Mouse (Mus musculus): Measurements from ENCODE around the gene Zmynd11. TPM values are rescaled to one million over a fixed set of nuclear protein-coding genes. Genes with fewer than 3 reads are reported as not detected.

The Zmynd11 gene
- total RNA-seq, 2 experiments from 2014 or later, result 227 to 249 TPM

DNA sequence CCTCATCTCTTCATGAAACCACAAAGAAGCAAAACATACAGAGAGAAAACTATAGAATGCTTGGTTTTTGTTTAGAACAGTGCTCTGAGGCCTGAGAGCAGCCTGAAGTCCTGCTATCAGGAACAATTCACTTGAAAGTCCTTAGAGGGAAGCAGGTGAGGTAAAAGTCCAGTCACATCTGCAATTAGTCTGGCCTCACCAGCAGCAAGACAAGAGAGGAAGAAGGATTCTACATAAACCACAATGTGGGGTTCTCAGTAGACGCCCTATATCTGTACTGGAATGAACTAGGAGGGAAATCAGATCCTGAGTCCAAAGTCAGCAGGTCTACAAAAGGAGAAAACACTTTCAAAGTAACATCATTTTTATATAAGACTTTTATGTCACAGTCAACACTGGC is 49.9 kb downstream of the Zmynd11 start:
- DNase-seq (ENCODE audit: low spot score in 2 of 2), result no peak

DNA sequence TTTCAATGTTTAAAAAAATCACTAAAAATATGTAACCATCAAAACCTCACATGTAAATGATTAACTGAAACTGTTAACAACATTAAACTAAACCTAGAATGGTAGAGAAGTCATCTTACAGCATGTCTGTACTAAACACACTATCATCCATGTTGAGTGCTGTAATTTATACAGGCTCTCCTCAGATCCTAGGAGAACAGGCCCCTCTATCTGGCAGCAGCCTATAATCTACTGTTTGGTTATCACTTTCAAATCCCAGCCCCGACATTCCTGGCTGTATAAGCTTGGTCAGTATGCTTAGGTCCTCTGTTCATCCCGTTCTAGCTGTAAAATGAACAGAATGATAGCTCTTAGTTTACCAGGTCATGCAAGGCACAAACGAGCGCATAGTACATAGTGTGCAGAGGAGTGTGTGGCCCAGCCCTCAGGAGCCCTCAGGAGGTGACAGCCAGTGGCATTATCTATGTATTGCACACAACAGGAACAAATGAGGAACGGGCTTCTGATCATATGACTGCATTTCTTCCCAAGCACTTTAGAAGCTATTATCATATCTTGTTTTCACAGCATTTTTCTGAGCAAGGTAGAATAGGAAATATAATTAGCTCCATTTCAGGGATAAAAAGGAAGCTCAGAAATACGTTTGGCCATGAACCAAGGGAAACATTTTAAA is 51.5 kb downstream of the Zmynd11 start:
- DNase-seq (ENCODE audit: low spot score in 2 of 2), result no peak

DNA sequence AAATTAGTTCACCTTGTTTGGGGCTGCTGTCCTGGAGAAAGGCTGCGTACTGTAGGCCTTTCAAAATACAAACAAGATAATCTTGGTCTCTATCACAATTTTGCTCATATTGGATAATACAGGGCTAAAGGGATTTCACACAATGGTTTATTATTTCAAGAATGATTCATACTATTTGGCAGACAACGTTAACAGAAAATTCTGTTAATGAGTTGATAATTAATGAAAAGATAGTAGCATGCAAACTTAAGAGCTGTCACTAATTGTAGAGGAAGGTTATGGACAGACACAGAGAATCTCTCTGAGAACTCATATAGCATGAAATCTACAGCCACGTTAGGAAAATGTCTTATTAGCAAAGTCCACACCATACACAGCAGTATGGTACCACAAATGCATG is 52.2 kb downstream of the Zmynd11 start:
- no peak for DNase-seq (ENCODE audit: low spot score in 2 of 2)

DNA sequence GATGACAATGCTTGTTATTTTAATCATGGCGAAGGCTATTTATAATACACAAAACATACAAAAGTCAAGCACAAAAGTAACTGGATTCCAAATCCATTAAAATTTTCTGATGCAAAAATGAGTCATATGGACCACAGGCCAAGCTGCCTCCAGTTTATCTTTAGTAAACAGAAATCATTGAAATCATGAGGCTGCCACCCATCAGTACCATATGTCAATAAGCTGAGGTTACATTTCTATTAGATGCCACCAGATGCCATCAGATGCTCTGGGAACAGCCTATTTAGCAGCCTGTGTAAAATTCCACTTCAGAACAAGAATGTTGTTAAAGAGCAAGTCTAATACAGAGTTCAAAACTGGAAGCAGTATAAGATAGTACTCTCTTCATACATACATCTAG is 52.7 kb downstream of the Zmynd11 start:
- DNase-seq (ENCODE audit: low spot score in 2 of 2), result no peak

DNA sequence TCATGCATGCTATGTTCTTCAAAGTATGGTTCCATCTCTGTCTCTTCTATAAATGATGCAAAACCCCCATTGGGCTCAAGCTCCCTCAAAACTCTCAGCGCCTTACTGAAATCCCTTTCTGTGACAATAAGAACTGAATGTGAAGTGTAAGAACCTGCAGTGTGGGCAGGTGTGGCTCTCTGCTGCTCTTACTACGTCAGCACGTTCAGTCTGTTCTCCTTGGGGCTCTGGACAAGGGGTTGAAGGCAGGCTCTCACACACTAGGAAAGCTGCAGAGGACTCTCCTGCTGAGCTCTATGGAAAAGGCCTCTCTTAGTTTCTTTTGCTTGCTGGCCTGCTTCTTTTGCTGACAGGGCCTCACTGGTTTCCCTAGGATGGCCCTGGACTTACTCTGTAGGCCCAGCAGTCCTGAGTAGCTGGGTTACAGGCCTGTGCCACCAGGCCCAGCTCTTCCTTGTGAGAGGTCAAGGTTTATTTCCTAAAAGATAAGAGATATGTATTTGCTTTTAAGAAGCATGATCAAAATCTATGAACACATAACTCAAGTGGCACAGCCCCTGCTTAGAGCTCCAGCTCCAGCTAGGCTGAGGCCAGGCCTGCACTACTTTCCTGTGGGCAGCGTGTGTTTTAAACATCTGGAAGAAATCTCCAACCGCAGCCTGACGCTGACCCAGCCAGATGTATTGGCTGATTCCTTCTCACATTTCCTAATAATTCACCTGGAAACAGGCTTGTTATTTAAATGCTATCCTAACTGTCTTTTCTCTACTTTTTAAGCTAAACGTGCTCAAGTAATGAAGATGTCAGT is 56.5 kb downstream of the Zmynd11 start:
- DNase-seq (ENCODE audit: low spot score in 2 of 2), result no peak

DNA sequence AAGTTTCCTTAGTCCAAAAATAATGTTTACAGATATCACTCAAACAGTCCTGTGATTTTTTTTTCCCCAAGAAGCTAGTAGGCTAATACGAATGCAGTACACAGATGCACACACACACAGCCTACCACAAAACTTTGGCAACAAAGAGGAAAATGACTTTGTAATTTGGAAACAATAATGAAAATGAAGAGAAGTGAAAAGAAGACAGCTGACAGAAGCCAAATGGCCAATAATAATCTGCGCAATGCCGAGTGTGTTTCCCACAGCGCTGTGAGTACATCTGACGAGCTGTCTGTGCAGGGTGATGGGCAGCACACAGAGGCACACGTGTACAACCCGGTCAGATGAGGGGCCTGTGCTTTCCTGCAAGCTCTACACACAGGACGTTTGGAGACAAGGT is 58.4 kb downstream of the Zmynd11 start:
- DNase-seq (ENCODE audit: low spot score in 2 of 2), result no peak

DNA sequence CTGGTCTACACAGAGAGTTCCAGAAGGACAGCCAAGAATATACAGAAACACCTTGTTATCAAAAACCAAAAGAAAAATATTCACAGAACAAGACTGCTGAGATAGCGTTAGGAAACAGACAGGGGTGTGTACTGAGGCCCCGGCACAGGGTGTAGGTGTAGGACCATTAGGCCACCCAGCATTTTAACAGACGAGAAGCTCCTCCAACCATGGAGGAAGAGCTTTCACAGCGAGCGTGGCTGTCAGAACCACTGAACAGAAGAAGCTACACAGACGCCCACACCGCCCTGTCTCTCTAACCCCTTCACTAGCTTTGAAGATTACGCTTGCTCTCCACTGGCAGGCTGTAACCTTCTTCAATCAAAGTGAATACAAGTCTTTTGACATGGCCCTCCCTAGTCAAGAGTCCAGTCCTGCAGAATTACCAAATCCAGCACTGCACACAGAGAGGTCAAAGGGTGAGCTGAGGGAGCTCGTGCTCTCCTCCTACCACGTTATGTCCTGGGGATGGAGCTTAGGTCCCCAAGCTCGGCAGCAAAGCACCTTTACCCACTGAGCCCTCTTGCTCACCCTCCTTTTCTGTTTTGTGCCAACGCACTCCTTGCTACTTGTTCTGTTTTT is 62.4 kb downstream of the Zmynd11 start:
- no peak for DNase-seq (ENCODE audit: low spot score in 2 of 2)

DNA sequence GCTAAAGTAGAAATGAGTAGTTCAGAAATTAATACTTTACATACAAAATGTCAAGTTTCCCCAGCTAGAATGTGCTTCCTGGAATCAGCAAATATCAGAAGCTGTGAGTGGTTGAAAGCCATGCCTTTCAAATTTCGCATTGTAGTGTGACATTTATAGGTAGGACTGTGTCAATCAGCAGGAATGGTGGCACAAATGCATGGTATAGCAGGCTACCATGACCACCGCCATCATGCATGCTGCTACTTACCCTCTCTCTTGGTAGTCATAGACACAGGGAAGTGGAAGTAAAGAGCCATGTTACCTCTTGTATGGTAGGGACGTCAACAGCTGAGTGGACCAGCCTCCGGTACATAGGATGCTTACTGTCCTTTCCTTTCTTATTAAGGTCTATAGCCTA is 67.8 kb downstream of the Zmynd11 start:
- DNase-seq (ENCODE audit: low spot score in 2 of 2), result no peak

DNA sequence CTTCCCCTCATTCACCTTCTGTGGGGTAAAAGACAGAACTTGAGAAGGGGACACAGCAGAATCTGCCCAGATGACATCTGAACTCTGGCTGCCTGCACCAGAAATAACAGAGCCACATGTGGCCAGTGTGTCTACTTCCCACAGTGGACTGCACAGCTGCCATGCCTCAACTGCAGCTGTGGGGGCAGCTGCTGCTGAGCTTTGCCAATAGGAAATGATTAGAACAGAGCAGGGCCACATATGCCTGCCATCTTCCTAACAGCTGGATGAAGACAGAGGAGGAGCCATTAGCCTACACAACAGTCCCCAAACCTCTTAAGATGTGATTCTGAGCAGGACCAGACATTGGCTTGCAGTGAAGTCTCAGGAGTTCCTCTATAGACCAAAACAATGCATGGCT is 69.3 kb downstream of the Zmynd11 start:
- DNase-seq (ENCODE audit: low spot score in 2 of 2), result no peak

DNA sequence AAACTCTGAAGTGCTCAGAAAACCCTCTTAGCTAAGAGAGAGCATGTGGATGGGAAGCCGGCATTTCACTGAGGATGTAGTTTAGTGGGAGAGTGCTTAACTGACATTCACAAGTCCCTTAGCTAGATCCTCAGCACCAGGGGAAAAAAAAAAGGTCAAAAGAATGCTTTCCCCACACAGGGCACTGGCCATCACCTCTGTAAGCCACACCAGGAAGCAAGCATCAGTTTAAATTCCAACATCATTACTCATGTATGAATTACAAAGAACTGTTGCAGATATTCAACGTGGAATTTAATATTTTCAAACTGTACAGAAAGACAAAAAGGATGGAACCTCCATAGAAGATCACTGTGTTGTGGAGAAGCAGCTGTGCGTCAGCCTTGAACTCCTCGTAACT is 69.7 kb downstream of the Zmynd11 start:
- DNase-seq (ENCODE audit: low spot score in 2 of 2), result no peak

DNA sequence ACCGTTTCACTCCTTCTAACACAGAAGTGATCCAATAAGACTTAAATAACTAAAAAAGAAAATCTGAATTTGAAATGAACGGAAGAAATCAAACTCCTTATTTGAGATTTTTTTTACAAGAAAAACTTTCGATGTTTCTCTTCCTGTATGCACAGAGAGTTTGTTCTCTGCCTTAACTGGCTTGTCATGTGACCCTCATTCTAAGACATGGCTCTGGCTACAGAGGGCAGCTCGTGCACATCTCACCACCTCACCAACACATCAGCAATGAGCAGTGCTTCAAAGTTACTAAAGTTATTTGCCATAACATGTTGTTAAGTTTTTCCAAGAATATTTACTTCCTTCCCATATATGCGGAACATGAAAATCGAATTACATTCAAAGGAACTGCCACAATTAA is 70.5 kb downstream of the Zmynd11 start:
- no peak for DNase-seq (ENCODE audit: low spot score in 2 of 2)

DNA sequence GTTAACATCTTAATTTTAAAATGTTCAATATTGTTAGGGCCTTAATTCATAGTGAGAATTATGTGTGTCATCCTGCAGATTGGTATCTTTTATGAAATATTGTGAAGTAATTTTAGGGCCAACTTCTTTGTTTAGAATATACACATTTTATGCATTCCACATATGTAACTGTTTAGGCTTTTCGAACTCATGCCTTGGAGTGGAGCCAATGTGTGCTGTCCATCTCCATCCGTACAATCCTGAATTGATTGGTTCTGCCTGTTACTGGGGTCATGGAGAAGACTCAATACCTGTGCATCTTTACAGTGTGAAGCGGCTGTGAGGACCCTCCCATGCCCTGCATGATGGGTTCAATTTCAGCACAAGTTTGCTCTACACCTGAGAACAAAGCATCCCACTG is 72.3 kb downstream of the Zmynd11 start:
- no peak for DNase-seq (ENCODE audit: low spot score in 2 of 2)

DNA sequence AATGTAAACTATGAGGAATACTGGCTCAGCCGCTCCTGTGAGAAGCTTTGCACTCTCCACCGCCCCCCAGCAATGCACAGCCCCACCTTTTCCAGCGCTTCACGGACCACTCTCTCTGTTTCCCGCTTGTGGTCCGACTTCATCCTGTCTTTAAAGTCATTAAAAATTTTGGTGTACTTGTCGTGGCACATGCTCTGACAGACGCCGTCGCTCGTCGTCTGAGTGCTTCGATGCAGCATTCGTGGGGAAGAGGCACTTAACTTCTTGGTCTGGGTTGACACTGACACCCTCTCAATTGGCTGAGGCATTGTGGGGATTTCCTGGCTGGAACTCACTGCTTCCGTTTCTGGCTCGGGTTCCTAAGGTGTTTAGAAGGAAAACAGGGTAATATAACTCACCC is 75.8 kb downstream of the Zmynd11 start:
- no peak for DNase-seq (ENCODE audit: low spot score in 2 of 2)

DNA sequence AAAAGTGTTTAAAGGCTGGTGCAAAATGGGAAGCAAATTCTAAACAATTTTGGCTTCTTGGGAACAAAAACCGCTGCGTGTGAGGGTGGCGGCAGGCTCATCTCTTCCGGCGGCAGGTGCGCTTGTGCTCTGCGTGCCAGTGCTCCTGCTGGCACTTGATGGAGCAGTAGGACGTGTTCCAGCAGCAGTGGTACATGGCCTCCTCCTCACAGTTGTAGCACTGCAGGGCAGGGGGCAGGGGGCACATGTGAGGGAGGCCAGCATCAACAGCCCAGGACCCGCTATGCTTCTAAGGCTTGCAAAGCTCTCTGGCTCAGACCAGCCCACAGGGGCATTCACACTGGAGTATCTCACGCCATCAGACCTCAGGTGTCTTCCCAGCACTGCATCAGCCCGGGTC is 78.4 kb downstream of the Zmynd11 start:
- no peak for DNase-seq (ENCODE audit: low spot score in 2 of 2)

DNA sequence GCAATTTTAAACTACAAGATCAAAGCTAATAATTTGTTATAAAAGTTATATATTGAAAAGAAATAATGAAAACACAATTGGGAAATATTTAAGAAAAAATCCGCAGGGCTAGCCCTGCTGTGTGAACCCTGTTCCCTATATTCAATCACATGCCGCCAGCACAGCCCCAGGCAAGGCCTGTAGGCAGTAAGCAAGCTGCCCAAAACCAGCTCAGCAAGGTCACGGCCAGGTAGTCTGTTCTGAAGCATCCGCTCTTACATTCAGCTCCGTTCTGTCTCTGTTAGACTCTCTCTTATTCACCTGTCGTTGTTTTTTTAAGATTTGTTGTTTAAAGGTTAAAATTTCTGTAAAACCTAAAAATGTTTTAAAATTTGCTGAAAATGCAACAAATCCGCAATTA is 78.9 kb downstream of the Zmynd11 start:
- no peak for DNase-seq (ENCODE audit: low spot score in 2 of 2)

DNA sequence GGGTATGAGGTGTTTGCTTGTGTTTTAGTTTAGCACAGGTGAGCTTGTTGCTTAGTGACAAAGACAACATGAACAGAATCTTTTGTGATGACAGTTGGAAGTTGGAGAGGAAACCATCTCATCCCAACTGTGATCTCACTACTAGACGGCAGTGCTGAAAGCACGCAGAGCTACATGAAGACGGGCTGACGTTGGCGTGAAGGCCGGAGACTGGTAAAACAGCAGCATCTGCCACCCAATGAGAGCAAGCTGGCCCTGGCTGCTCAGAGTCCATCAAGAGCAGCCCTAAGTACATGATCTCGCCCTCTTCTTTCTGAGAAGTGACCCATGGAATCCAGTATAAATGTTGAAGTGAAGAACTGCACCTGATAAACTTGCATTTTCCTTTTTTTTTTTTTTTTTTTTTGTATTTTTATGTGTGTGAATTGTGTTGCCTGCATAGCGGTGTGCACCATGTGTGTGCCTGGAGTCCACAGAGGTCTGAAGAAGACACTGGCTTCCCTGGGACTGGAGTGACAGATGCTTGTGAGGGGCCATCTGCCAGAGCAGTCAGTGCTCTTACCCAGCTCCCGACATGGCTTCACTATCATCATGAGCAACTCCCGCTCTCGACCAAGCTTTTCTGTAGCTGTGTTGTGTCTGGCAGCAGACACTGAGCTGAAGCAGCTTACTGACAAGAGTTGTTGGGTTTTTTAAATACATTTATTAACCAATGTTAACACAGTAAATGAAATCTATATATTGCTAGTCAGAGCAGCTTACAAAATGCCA is 80.8 kb downstream of the Zmynd11 start:
- no peak for DNase-seq (ENCODE audit: low spot score in 2 of 2)

DNA sequence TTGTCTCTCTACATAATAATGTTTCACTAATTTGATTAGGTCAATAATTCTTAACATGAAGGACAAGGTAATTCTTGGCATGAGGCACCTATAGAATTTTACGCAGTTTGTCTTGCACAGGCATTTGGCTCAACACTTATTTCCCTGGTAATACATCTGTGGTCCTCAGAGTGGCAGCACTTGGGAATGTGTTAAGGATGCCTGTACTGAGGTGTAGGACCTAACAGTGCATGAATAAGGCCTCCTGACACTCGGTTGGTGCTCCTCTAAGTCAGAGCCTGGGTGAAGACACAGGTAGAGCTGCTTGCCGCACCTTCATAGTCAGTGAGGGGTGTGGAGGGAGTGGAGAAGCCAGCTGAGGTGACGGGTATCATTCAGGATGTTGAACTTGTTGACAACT is 81.8 kb downstream of the Zmynd11 start:
- no peak for DNase-seq (ENCODE audit: low spot score in 2 of 2)

DNA sequence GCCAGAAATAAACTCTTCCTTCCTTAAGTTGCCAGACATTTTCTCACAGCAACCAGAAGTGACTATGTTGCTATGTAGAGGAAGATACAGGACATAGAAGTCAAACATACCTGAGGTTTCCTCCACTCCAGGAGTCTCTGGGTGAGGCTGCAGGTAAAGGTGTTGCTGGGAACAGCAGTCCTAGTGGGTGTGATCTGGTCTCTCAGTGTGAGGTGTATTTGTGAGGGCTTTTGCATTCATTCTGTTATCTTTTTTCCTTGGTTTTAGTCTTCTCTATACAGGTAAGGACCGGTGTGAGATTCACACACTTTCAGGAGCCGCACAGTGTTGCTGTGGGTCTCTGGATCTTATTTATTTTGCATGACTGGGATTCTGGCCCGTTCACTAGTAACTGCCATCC is 83.6 kb downstream of the Zmynd11 start:
- no peak for DNase-seq (ENCODE audit: low spot score in 2 of 2)

DNA sequence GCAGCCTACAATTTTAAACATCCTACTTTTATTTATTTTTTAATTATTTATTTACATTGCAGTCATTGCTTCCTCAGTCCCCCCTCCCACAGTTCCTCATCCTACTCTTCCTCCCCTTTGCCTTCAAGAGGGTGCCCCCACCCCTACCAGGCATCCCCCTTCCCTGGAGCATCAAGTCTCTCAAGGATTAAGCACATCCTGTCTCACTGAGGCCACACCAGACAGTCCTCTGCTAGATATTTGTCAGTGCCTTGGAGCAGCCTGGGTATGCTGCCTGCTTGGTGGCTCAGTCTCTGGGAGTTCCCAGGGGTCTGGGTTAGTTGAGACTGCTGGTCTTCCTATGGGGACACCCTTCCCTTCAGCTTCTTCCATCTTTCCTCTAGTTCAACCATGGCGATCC is 91.0 kb downstream of the Zmynd11 start:
- DNase-seq (ENCODE audit: low spot score in 2 of 2), result no peak

DNA sequence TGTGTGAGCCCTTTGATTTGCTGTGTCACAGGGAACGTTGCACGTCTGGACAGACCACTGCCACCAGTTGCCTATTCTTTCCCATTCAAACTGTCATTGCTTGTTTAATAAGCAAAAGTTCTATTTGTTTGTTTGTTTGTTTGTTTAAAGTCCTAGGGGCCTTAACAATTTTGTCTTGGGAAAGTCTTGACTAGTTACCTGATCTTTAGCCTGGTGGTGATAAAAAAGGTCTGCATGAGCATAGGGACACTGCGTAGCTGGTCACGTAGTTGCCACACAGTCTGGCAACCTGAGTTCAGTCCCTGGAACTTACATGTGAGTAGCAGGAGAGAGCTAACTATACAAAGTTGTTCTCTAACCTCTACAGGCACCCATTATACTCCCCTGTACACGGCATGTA is 95.9 kb downstream of the Zmynd11 start:
- no peak for DNase-seq (ENCODE audit: low spot score in 2 of 2)

DNA sequence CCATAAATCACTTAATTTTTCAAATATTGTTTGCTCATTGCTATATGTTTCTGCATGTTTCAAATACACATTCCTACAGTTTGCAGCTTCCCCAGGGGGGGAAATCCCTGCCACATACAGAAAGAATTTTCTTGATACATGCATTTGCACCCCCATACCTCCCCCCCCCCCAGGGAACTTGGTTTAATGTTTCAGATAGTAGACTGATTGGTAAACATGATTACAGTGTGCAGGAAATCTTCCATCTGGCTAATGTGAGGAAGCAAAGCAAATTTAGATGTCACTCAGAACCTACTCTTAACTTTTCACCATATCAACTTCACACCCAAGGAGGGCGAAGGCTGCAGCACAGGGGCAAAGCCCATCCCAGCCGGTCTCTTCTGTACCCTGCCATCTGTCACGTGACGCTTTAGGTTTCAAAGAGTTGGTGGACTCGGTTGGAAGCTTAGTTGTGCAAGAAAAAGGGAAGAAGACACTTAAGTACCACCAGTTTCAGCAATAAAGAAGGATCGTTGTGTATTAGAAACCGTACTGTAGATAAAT is 97.1 kb downstream of the Zmynd11 start:
- DNase-seq (ENCODE audit: low spot score in 2 of 2), result no peak

DNA sequence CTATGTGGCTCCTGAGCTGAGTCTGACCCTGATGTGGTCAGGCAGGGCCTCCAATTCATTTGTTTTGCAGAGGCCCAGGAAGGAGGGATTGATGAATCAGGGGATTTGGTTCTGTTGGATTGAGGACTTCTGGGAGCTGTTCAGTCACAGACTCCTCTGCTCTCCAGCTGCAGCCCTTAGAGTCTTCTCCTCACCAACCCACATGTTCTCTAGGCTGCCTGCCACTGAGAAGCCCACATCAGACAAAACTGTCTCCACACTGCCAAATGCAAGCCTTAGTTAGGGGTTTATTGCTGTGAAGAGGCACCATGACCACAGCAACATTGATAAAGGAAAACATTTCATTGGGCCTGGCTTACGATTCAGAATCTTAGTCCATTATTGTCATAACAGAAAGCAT is 101.5 kb downstream of the Zmynd11 start:
- no peak for DNase-seq (ENCODE audit: low spot score in 2 of 2)
